Mouse (Mus musculus) neural tube, embryonic 13.5 days (tissue): ENCODE measurements around the gene Rrp8. TPM values are rescaled to one million over a fixed set of nuclear protein-coding genes. Genes with fewer than 3 reads are reported as not detected.
A peak's percentile ranks its signal among the peaks of the same experiment; 100 is the strongest.
"Not testable (repeated sequence)": the region's sequence is repeated elsewhere in the genome, so short reads cannot be mapped to it uniquely, and the experiment has no call there.

ENCODE experiments used
- ATAC-seq: fragments of 200-750 bp; cut with Nextera tagmentation; 2 replicates; pipeline ENCODE4 v1.8.0; 2017; ENCODE audit warnings: low read depth, mild to moderate bottlenecking, moderate TSS enrichment, moderate library complexity
- H3K27ac ChIP-seq: fragments of 300-500 bp; sonication (generic); replicated peaks from 2 replicates; pipeline ENCODE4 v1.5.1; 2015; ENCODE audit warnings: moderate library complexity, mild to moderate bottlenecking, inconsistent platforms
- H3K27me3 ChIP-seq: fragments of 300-500 bp; sonication (generic); 2 replicates; pipeline ENCODE4 v1.6.1; 2015; ENCODE audit warnings: mild to moderate bottlenecking, inconsistent platforms
- H3K36me3 ChIP-seq: fragments of 300-500 bp; sonication (generic); 2 replicates; pipeline ENCODE4 v1.6.1; 2015; ENCODE audit warnings: mild to moderate bottlenecking, inconsistent platforms
- H3K4me1 ChIP-seq: fragments of 300-500 bp; sonication (generic); replicated peaks from 2 replicates; pipeline ENCODE4 v1.6.1; 2015; ENCODE audit warnings: inconsistent platforms
- H3K4me2 ChIP-seq: fragments of 300-500 bp; sonication (generic); 2 replicates; pipeline ENCODE4 v1.6.1; 2015; ENCODE audit warnings: inconsistent platforms, mild to moderate bottlenecking, moderate library complexity
- H3K4me3 ChIP-seq: fragments of 300-500 bp; sonication (generic); 2 replicates; pipeline ENCODE4 v1.5.1; 2015; ENCODE audit warnings: mild to moderate bottlenecking, inconsistent platforms
- H3K9ac ChIP-seq: fragments of 300-500 bp; sonication (generic); 2 replicates; pipeline ENCODE4 v1.6.1; 2015; ENCODE audit warnings: moderate library complexity, mild to moderate bottlenecking, inconsistent platforms
- H3K9me3 ChIP-seq: fragments of 300-500 bp; sonication (generic); 2 replicates; pipeline ENCODE4 v1.6.1; 2016; ENCODE audit warnings: inconsistent platforms
- WGBS: fragments of 180-500 bp; shearing (Covaris S2); methylation state at CpG from one replicate; pipeline ENCODE4 v1.1.7; 2015; 5-methylcytosine and 5-hydroxymethylcytosine counted together
- polyA plus RNA-seq: library from polyadenylated mRNA; unstranded; fragments of >200 nt; fragmentation: Nextera tagmentation; extraction: Ambion mirVana; gene quantifications from 2 replicates; pipeline ENCODE4 v1.2.1, GENCODE M21; 2015

Rrp8 gene
- polyA plus RNA-seq, 1 experiment from 2014 or later: 26.3 TPM

DNA sequence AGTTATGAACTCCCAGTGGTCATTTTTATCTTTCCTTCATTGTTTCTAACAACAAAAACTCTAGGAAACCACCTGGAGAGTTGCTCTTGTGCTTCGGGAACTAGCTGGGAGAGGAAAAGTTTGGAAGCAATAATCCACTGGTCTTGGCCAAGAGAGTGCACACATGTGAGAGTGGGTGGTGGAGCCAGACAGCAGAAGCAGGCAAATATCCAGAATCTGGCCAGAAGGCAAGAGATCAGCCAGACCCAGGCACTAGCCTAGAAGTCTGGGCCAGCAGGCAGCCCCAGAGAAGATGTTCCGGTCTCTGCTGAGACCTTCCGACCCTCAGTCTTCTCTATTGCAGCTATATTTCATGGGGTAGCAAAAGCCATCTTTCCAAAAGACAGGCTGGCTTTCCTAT lies 32.8 kb upstream of the Rrp8 start:
- Histone ChIP-seq H3K4me2 (no peak overlapping the region), H3K4me3 (no peak overlapping the region), H3K9ac (no peak overlapping the region), H3K27me3 (peaks cover 1% of the 10 kb centered on the region), H3K27ac (no peak overlapping the region), H3K36me3 (peaks cover 91% of the 10 kb centered on the region), H3K9me3 (no peaks in the 10 kb centered on the region), H3K4me1 (peaks cover 80% of the 10 kb centered on the region)
- WGBS: 81% methylated on average over 3 of the region's 3 CpGs
- no peak for ATAC-seq

- 14% methylated on average over 6 of the region's 6 CpGs for WGBS
- Histone ChIP-seq H3K9ac (peak overlapping the region; percentile 23; the same call in 1 of the 2 replicates), H3K4me1 (peaks cover 61% of the 10 kb centered on the region)
Observed at GRCm38 (mm10) chr7:105767729-105768165, 30.6 kb upstream of the Rrp8 start.

GRCm38 (mm10) chr7:105764331-105764730 lies 27.1 kb upstream of the Rrp8 start:
- Histone ChIP-seq H3K9ac (no peak overlapping the region), H3K9me3 (no peaks in the 10 kb centered on the region), H3K27me3 (peaks cover 21% of the 10 kb centered on the region), H3K4me2 (no peak overlapping the region), H3K4me3 (no peak overlapping the region), H3K4me1 (peaks cover 34% of the 10 kb centered on the region), H3K27ac (no peak overlapping the region), H3K36me3 (peaks cover 88% of the 10 kb centered on the region)
- ATAC-seq: no peak
- WGBS: 83% methylated on average over 11 of the region's 11 CpGs

More at GRCm38 (mm10) chr7:105767729-105768165, 30.6 kb upstream of the Rrp8 start:
- H3K27ac ChIP-seq: peak overlapping the region; percentile 59
- H3K4me2 ChIP-seq: peak overlapping the region; percentile 21
- H3K4me3 ChIP-seq: 0 out of 2 replicates have a peak overlapping the region, but pooled peaks have one; percentile 3
- 0 out of 2 replicates have a peak, but pooled peaks have one; percentile 25 for ATAC-seq
- H3K36me3 ChIP-seq: peaks cover 94% of the 10 kb centered on the region
- no peaks in the 10 kb centered on the region for H3K9me3 ChIP-seq
- H3K27me3 ChIP-seq: peaks cover 21% of the 10 kb centered on the region

DNA sequence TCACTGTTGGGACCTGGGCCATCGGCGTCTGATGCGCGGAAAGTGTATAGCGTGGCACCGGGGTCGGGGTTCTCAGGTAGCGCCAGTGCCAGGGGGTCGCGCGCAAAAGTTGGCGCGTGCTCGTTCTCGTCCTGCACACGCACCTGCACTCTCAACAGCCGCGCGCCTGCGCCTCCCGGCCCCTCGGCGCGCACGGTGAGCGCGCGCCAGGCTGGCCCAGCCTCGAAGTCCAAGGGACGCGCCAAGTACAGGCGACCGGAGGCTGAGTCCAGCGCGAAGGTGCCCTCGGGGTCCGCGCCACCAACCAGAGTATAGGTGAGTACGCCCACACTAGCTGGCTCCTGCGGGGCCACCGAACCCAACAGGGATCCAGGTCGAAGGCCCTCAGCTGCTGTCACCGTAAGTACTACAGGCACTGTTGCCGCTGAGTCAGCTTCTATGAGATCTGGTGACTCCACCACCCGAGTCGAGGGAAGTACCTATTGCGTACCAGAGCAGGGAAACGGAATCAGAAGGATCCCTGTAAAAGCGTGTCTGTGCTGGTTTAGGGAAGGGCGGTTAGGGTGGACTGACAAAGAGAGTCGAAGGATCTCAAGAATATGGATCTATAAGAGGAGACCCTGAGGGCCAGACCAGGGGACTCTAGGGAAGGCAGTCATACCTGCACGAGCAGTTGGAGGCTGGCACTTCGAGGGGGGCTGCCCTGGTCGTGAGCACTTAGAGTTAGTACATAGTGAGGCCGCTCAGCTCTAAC lies 25.5 kb upstream of the Rrp8 start:
- no peak overlapping the region for H3K27ac ChIP-seq
- H3K9ac ChIP-seq: no peak overlapping the region
- no peak overlapping the region for H3K4me2 ChIP-seq
- ATAC-seq: no peak
- H3K4me1 ChIP-seq: peaks cover 17% of the 10 kb centered on the region
- no peaks in the 10 kb centered on the region for H3K9me3 ChIP-seq
- no peak overlapping the region for H3K4me3 ChIP-seq
- H3K27me3 ChIP-seq: peaks cover 21% of the 10 kb centered on the region
- H3K36me3 ChIP-seq: peaks cover 91% of the 10 kb centered on the region
- WGBS: 20% methylated on average over 55 of the region's 55 CpGs

DNA sequence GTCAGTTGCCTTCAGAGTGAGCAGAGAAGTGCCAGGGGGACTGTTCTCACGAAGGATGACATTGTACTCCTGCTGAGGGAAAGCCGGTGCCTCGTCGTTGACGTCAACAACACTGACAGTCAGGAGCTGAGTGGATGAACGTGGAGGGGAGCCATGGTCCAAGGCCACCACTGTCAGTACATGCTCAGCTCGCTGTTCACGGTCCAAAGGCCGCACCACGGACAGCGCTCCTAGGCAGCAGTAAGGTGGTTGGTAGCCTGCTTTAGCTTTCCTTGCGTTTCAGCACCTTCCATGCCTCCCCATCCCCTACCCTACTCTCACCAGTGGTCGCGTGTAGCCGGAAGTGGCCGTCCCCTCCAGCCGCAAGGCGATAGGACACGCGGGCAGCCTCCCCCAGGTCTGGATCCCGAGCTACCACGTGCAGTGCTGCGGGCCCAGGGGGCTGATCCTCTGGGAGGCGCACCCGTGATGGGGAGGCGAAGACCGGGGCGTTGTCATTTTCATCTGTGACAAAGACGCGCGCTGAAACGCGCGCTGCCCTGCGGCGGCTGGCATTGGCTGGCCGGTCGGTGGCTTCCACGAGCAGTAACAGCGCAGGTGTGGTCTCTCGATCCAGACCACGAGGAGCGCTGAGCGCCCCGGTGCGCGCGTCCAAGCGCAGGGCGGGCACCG lies 24.8 kb upstream of the Rrp8 start:
- no peaks in the 10 kb centered on the region for H3K9me3 ChIP-seq
- H3K4me3 ChIP-seq: no peak overlapping the region
- peaks cover 10% of the 10 kb centered on the region for H3K4me1 ChIP-seq
- H3K27me3 ChIP-seq: peaks cover 21% of the 10 kb centered on the region
- no peak overlapping the region for H3K27ac ChIP-seq
- ATAC-seq: no peak
- H3K9ac ChIP-seq: no peak overlapping the region
- peaks cover 92% of the 10 kb centered on the region for H3K36me3 ChIP-seq
- 17% methylated on average over 51 of the region's 51 CpGs for WGBS
- no peak overlapping the region for H3K4me2 ChIP-seq

DNA sequence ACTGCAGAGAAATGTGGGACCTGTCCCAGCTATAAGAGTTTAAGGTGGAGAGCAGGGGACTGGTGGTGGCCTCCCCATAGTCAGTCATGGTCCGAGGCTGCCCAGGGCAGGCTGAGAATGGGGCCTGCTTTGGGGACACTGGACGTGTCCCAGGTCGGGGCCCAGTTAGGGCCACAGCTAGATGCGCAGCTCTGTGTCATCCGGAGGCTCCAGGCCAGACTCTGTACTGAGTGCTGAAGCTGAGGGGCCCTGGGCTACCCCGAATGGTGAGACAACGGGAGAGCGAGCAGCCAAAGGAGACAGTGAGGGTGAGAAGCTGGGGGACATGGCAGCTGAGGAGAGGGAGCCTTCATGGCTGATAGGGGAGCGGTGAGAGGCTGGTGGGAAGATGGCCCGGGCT lies 16.1 kb upstream of the Rrp8 start:
- Histone ChIP-seq H3K27me3 (no peaks in the 10 kb centered on the region), H3K27ac (no peak overlapping the region), H3K9me3 (no peaks in the 10 kb centered on the region), H3K4me1 (peaks cover 24% of the 10 kb centered on the region), H3K9ac (no peak overlapping the region), H3K4me2 (no peak overlapping the region), H3K4me3 (no peak overlapping the region), H3K36me3 (peaks cover 69% of the 10 kb centered on the region)
- 97% methylated on average over 10 of the region's 10 CpGs for WGBS
- no peak for ATAC-seq

DNA sequence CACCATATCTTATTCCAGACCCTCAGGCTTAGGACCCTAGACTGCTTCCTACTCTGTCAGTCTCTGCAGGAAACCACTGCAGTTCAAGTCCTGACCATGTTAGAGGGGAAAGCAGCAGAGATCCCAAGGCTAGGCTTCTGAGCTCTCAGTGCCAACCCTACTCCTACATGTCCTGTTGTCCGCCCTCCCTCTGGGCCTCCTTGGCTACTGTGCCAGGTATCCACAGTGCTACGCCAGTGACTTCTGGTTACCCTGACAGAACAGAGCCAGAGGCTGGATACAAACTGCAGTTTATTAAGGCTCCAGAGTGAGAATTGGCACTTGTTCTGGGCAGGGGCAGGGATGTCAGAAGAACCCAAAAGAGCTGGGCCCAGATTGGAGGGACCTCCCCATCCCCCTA lies 15.5 kb upstream of the Rrp8 start:
- Histone ChIP-seq H3K9me3 (no peaks in the 10 kb centered on the region), H3K4me3 (no peak overlapping the region), H3K9ac (no peak overlapping the region), H3K27ac (peak overlapping the region; percentile 46; the same call in 1 of the 2 replicates), H3K27me3 (no peaks in the 10 kb centered on the region), H3K4me1 (peaks cover 24% of the 10 kb centered on the region), H3K4me2 (no peak overlapping the region), H3K36me3 (peaks cover 69% of the 10 kb centered on the region)
- peak; percentile 24 for ATAC-seq
- 95% methylated on average over 2 of the region's 2 CpGs for WGBS

DNA sequence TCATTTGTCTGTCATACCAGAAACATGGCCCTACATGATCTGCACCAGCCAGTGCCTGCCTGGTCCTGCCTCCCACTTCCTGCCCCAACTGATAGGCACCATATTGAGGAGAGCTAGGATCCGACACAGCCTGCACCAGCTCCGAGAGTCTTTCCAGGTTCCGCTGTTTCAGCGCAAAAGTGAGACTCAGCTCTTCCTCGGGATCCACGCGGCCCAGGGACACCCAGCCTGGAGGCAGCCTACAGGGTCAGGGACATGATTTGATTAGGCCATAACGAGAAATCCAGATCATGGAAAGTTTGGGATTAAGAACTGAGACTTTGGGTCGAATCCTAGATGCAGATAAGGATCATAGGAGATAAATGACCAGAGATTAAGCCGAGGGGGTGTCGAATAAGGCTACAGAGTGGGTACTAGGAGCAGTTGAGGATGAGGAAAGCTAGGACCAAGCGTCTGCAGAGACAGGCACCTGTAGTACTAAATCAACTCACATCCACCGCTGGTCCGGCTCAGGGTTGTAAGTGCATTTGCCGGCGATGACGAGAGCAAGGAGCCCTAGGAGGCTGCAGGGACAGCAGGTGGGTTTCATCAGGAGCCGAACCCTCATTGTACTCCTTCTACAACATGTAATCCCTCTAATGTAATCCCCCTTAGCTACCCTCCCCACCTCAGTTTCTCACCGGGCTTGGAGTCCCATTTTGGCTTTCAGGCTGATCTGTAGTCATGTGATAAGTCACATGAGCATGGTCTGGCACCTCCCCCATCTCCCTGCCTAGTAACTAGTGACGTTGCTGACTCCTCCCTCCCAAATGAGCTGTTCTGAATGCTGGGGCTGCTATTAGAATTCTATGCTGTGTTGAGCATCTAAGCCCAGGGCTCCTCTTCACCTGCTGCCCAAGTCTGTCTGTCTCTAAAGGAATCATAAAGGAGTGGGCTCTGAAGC lies 14.6 kb upstream of the Rrp8 start, which contains the start of gene Tpp1:
Gene Tpp1 (minus strand): TSS at position 745 of the 943 bp plus-strand sequence.
- Histone ChIP-seq H3K4me1 (peaks cover 24% of the 10 kb centered on the region), H3K4me2 (peak within 1 kb of the TSS; percentile 63), H3K9me3 (no peaks in the 10 kb centered on the region), H3K9ac (peak within 1 kb of the TSS; percentile 76), H3K27me3 (no peaks in the 10 kb centered on the region), H3K27ac (peak within 1 kb of the TSS; percentile 46; the same call in 1 of the 2 replicates), H3K36me3 (peaks cover 67% of the 10 kb centered on the region), H3K4me3 (peak within 1 kb of the TSS; percentile 49)
- ATAC-seq: peak; percentile 92
- 24% methylated on average over 20 of the region's 20 CpGs for WGBS

DNA sequence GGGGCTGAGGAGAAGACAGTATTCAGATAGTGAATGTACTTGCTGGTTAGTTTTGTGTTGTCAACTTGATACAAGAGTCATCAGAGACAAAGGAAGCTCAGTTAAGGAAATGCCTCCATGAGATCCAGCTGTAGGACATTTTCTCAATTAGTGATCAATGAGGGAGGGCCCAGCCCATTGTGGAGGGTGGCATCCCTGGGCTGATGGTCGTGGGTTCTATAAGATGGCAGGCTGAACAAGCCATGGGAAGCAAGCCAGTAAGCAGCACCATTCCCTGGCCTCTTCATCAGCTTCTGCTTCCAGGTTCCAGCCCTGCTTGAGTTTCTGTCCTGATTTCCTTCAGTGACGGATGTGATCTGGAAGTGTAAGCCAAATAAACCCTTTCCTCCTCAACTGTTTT lies 10.6 kb upstream of the Rrp8 start:
- no peak overlapping the region for H3K9ac ChIP-seq
- no peaks in the 10 kb centered on the region for H3K9me3 ChIP-seq
- H3K27me3 ChIP-seq: no peaks in the 10 kb centered on the region
- no peak overlapping the region for H3K27ac ChIP-seq
- no peak overlapping the region for H3K4me2 ChIP-seq
- ATAC-seq: no peak
- H3K4me1 ChIP-seq: peaks cover 33% of the 10 kb centered on the region
- H3K36me3 ChIP-seq: peaks cover 39% of the 10 kb centered on the region
- H3K4me3 ChIP-seq: no peak overlapping the region
- 87% methylated on average over 2 of the region's 2 CpGs for WGBS

- H3K9ac ChIP-seq: peak within 1 kb of the TSS; percentile 95
- H3K4me1 ChIP-seq: peaks cover 17% of the 10 kb centered on the region
- no peaks in the 10 kb centered on the region for H3K27me3 ChIP-seq
- ATAC-seq: peak; percentile 96
- H3K4me3 ChIP-seq: peak within 1 kb of the TSS; percentile 84
- peak within 1 kb of the TSS; percentile 88 for H3K27ac ChIP-seq
- H3K36me3 ChIP-seq: peaks cover 65% of the 10 kb centered on the region
- peak within 1 kb of the TSS; percentile 92 for H3K4me2 ChIP-seq
- WGBS: under 1% methylated on average over 66 of the region's 67 CpGs
- H3K9me3 ChIP-seq: no peaks in the 10 kb centered on the region
Observed at GRCm38 (mm10) chr7:105743926-105744590, 6.9 kb upstream of the Rrp8 start, which contains the start of gene Taf10. TSS of gene Taf10 (minus strand) at chr7:105744361.

GRCm38 (mm10) chr7:105743246-105743925 lies 6.2 kb upstream of the Rrp8 start:
- Histone ChIP-seq H3K4me3 (peak overlapping the region; percentile 84), H3K4me1 (peaks cover 23% of the 10 kb centered on the region), H3K4me2 (peak overlapping the region; percentile 92), H3K27ac (peak overlapping the region; percentile 88), H3K36me3 (peaks cover 60% of the 10 kb centered on the region), H3K9ac (peak overlapping the region; percentile 95)
- ATAC-seq, H3K9me3 ChIP-seq, H3K27me3 ChIP-seq: not testable (repeated sequence)
- WGBS: 35% methylated on average over 20 of the region's 20 CpGs
